Mouse (Mus musculus): ENCODE results near the gene Slc16a4.

- TF ChIP-seq GATA1 (IDR thresholded peaks at IDR 0.05; ENCODE audit: low read depth, low read length) (no peak), CTCF (IDR thresholded peaks at IDR 0.05 in 2 of 3, conservative IDR thresholded peaks at IDR 0.05 in 1 of 3; ENCODE audit: control insufficient read depth in 1 of 3, insufficient read depth in 1 of 3, low read depth in 2 of 3, low read length in 3 of 3, poor library complexity in 1 of 3, severe bottlenecking in 1 of 3) (no peak), ELF1 (IDR thresholded peaks at IDR 0.05; ENCODE audit: low read depth, low read length) (no peak), MAX (IDR thresholded peaks at IDR 0.05; ENCODE audit: low read length) (no peak), POLR2A (IDR thresholded peaks at IDR 0.05; ENCODE audit: control insufficient read depth in 1 of 2, insufficient read depth in 1 of 2, low read depth in 1 of 2, low read length in 2 of 2, poor library complexity in 1 of 2) (no peak; a peak in 1 of 4 replicates), SMC3 (IDR thresholded peaks at IDR 0.05; ENCODE audit: low read depth, low read length) (no peak), EP300 (IDR thresholded peaks at IDR 0.05; ENCODE audit: low read depth in 1 of 2, low read length in 2 of 2) (no peak), TCF12 (IDR thresholded peaks at IDR 0.05; ENCODE audit: low read depth, low read length) (no peak), ZKSCAN1 (IDR thresholded peaks at IDR 0.05; ENCODE audit: low read depth, low read length) (no peak), TAL1 (IDR thresholded peaks at IDR 0.05; ENCODE audit: low read length) (no peak), JUND (IDR thresholded peaks at IDR 0.05; ENCODE audit: low read depth, low read length) (no peak), NRF1 (IDR thresholded peaks at IDR 0.05; ENCODE audit: insufficient read depth, low read depth, low read length, poor library complexity, severe bottlenecking) (no peak), MEF2A (IDR thresholded peaks at IDR 0.05; ENCODE audit: extremely low read depth, insufficient replicate concordance, low read depth, low read length, poor library complexity, severe bottlenecking) (no peak), ZNF384 (IDR thresholded peaks at IDR 0.05; ENCODE audit: low read depth, low read length) (no peak)
Observed at GRCm38 (mm10) chr3:107317338-107317737, 26.3 kb downstream of the Slc16a4 start.

All from MEL (cell line).